Mouse (Mus musculus) neural tube, embryonic 14.5 days (tissue): ENCODE data around the gene Ubox5. TPM values are rescaled to one million over a fixed set of nuclear protein-coding genes. Genes with fewer than 3 reads are reported as not detected.
"Not testable (repeated sequence)": the region's sequence is repeated elsewhere in the genome, so short reads cannot be mapped to it uniquely, and the experiment has no call there.

Experiments
- ATAC-seq: fragments of 200-750 bp; cut with Nextera tagmentation; 2 replicates; pipeline ENCODE4 v1.8.0; 2017; ENCODE audit warnings: low read depth, mild to moderate bottlenecking, moderate TSS enrichment, moderate library complexity
- H3K27ac ChIP-seq: fragments of 300-500 bp; sonication (generic); 2 replicates; pipeline ENCODE4 v1.5.1; 2014; ENCODE audit warnings: low read depth, mild to moderate bottlenecking, control low read depth, low read length, moderate library complexity, mixed read lengths
- H3K27me3 ChIP-seq: fragments of 300-500 bp; sonication (generic); 2 replicates; pipeline ENCODE4 v1.6.1; 2014; ENCODE audit warnings: low read length; ENCODE audit not compliant: control insufficient read depth, insufficient read depth
- H3K36me3 ChIP-seq: fragments of 300-500 bp; sonication (generic); 2 replicates; pipeline ENCODE4 v1.6.1; 2014; ENCODE audit warnings: low read length, mixed read lengths; ENCODE audit not compliant: control insufficient read depth, insufficient read depth
- H3K4me1 ChIP-seq: fragments of 300-500 bp; sonication (generic); 2 replicates; pipeline ENCODE4 v1.6.1; 2014; ENCODE audit warnings: low read length; ENCODE audit not compliant: control insufficient read depth, insufficient read depth
- H3K4me2 ChIP-seq: fragments of 300-500 bp; sonication (generic); 2 replicates; pipeline ENCODE4 v1.6.1; 2014; ENCODE audit warnings: mild to moderate bottlenecking, low read depth, low read length, control low read depth
- H3K4me3 ChIP-seq: fragments of 300-500 bp; sonication (generic); 2 replicates; pipeline ENCODE4 v1.5.1; 2014; ENCODE audit warnings: low read depth, low read length, control low read depth, mixed read lengths
- H3K9ac ChIP-seq: fragments of 300-500 bp; sonication (generic); replicated peaks from 2 replicates; pipeline ENCODE4 v1.6.1; 2014; ENCODE audit warnings: low read depth, mild to moderate bottlenecking, control low read depth, low read length, mixed read lengths
- H3K9me3 ChIP-seq: fragments of 300-500 bp; sonication (generic); 2 replicates; pipeline ENCODE4 v1.6.1; 2016; ENCODE audit warnings: low read length; ENCODE audit not compliant: control insufficient read depth
- WGBS: fragments of 180-500 bp; shearing (Covaris S2); extraction: QIAGEN DNeasy Blood & Tissue Kit; methylation state at CpG from one replicate; pipeline ENCODE4 v1.1.7; 2014; 5-methylcytosine and 5-hydroxymethylcytosine counted together
- polyA plus RNA-seq: library from polyadenylated mRNA; unstranded; fragments of >200 nt; fragmentation: Nextera tagmentation; extraction: Ambion mirVana; gene quantifications from 2 replicates; pipeline ENCODE4 v1.2.1, GENCODE M21; 2014

The Ubox5 gene
- polyA plus RNA-seq, 1 experiment from 2014 or later: 11.3 TPM

DNA sequence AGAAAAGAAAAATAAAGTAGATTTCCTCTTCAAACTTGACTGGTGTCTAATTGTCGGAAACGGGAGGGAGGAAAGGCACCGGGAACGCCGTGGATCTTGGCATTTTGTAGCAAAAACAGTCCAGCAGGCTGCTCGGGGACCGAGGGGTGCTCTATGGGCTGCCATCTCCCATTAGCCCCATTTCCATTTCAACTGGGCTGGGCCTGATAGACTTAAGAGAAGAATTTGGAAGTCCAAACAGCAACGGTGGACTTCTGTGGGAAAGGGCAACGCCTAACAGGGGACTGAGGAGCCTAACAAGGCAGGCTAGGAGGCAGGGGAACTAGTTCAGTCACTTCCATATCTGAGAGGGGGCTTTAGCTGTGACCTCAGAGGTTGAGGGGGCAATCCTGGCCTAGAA lies 52.8 kb downstream of the Ubox5 start:
- Histone ChIP-seq H3K4me1 (0 out of 2 replicates have a peak, but pooled peaks cover 3% of the 10 kb centered on the region), H3K27me3 (peaks cover 42% of the 10 kb centered on the region), H3K4me2 (no peak overlapping the region; the same call in 1 of the 2 replicates), H3K9me3 (no peaks in the 10 kb centered on the region), H3K27ac (no peak overlapping the region), H3K36me3 (no peaks in the 10 kb centered on the region), H3K9ac (no peak overlapping the region), H3K4me3 (peak overlapping the region; percentile 19)
- ATAC-seq: no peak
- 1% methylated on average over 9 of the region's 9 CpGs for WGBS

DNA sequence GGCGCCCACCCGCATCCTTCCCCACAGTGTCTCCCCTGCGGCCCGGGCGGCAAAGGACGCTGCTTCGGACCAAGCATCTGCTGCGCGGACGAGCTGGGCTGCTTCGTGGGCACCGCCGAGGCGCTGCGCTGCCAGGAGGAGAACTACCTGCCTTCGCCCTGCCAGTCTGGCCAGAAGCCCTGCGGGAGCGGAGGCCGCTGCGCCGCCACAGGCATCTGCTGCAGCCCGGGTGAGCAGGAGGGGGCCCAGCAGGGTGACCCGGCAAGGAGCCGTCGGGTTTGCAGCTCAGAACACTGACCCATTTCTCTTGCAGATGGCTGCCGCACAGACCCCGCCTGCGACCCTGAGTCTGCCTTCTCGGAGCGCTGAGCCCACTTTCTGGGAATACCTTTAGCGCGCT lies 53.3 kb downstream of the Ubox5 start:
- H3K27me3 ChIP-seq: peaks cover 42% of the 10 kb centered on the region
- H3K4me2 ChIP-seq: peak overlapping the region; percentile 40
- not testable (repeated sequence) for ATAC-seq, H3K4me1 ChIP-seq, H3K9me3 ChIP-seq, H3K27ac ChIP-seq, H3K36me3 ChIP-seq
- 2% methylated on average over 29 of the region's 32 CpGs for WGBS
- 0 out of 2 replicates have a peak overlapping the region, but pooled peaks have one; percentile 7 for H3K9ac ChIP-seq
- H3K4me3 ChIP-seq: peak overlapping the region; percentile 19

DNA sequence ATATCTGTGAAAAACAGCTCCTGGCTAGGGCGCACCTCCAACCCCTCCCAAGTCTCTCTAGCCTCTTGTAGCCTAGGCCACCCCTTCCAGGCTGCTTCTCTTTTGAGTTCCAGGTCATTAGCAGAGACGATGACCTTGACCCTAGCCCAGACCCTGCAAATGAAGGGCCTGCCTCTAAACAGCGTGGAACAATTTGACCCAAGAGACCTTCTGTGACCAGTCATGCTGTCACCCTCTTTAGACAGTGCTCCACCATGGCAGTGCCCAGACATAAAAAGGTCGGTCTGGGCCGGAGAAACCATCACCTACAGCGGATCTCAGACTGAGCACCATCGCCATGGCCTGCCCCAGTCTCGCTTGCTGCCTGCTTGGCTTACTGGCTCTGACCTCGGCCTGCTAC lies 54.0 kb downstream of the Ubox5 start, which contains the start of gene Oxt:
Gene Oxt, plus strand, starts transcription at position 301 of the 400 bp plus-strand sequence.
- 0 out of 2 replicates have a peak within 1 kb of the TSS, but pooled peaks have one; percentile 7 for H3K9ac ChIP-seq

DNA sequence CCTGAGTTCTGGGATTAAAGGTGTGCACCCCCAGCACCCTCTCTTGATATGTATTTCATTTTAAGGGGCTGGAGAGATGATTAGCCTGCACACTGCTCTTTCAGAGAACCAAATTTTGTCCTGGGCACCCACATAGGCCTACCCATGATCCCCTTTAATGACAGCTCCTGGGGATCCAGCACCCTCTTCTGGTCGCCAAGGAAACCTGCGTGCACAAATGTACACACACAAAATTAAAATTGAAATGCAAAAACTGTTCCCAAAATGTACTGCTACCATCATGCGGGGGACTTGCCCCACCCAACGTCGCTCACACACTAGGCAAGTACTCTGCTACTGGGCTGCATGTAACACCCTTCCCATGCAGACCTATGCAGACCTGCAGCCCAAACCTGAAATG lies 54.9 kb downstream of the Ubox5 start:
- H3K27me3 ChIP-seq: peaks cover 37% of the 10 kb centered on the region
- WGBS: 83% methylated on average over 5 of the region's 5 CpGs
- no peak overlapping the region for H3K9ac ChIP-seq
- ATAC-seq: no peak
- no peak overlapping the region for H3K27ac ChIP-seq
- no peak overlapping the region for H3K4me2 ChIP-seq
- 0 out of 2 replicates have a peak, but pooled peaks cover 3% of the 10 kb centered on the region for H3K4me1 ChIP-seq
- no peak overlapping the region for H3K4me3 ChIP-seq
- H3K9me3 ChIP-seq: no peaks in the 10 kb centered on the region
- no peaks in the 10 kb centered on the region for H3K36me3 ChIP-seq

More for the DNA sequence above, 54.0 kb downstream of the Ubox5 start, which contains the start of gene Oxt:
- Histone ChIP-seq H3K4me2 (peak within 1 kb of the TSS; percentile 40), H3K27ac (no peak within 1 kb of the TSS), H3K27me3 (peaks cover 42% of the 10 kb centered on the region), H3K4me1 (0 out of 2 replicates have a peak, but pooled peaks cover 3% of the 10 kb centered on the region), H3K9me3 (no peaks in the 10 kb centered on the region), H3K4me3 (peak within 1 kb of the TSS; percentile 19), H3K36me3 (no peaks in the 10 kb centered on the region)
- WGBS: 44% methylated on average over 9 of the region's 9 CpGs
- no peak for ATAC-seq

DNA sequence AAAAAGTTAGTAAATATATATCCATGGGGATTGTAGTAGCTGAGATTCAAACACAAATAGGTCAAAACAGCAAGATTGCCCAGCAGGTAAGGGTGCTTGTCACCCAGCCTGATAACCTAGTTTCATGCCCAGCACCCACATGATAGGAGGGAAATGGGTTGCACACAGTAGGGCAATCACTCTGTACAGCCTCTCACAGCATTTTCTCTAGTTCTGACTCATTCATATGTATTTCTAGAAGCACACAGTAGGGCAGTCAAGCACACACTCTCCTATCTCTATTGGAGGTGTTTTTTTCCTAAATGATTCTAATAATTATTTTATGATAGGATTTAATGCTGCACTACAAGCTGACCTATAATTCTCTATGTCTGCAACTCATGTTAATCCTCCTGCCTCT lies 59.9 kb downstream of the Ubox5 start:
- Histone ChIP-seq H3K36me3 (peaks cover 12% of the 10 kb centered on the region), H3K4me1 (peaks cover 2% of the 10 kb centered on the region; the same call in 1 of the 2 replicates), H3K9me3 (no peaks in the 10 kb centered on the region), H3K9ac (no peak overlapping the region), H3K27ac (no peak overlapping the region), H3K4me2 (no peak overlapping the region), H3K4me3 (no peak overlapping the region), H3K27me3 (no peaks in the 10 kb centered on the region)
- no peak for ATAC-seq

DNA sequence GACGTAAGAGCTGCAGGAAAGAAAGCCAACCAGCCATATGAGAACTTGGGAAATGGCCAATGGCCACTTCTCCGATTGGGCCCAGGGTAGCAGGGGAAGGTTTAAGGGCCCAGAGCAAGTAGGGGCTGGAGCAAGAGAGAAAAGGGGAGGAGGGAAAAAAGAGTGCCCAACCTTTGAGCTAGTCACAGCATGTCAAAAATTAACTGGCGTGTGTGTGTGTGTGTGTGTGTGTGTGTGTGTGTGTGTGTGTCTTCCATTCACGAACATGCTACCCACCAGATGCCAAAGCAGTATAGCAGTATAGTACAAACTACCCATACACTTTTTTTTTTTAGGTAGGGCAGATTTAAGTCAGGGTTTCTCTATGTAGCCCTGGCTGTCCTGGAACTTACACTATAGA lies 60.9 kb downstream of the Ubox5 start:
- peaks cover 9% of the 10 kb centered on the region for H3K4me1 ChIP-seq
- ATAC-seq: no peak
- 74% methylated on average over 4 of the region's 4 CpGs for WGBS

DNA sequence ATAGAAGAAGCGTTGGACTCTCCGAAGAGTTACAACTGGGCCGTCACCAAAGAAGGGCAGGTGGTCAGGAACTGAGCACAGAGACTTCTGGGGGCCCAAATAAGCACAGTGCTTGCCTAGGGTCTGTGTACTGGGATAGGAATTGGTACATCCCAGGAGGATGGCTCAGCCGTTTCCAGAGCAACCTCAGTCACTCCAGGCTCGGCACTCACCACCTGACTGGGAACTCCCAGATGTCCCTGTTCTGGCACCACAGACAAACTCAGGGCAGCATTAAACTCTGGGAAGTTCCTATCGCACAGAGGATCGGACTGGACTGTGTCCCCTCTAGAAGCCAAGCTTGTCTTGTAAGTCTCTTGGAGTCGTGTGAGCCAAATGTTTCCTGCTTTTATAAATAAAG lies 64.9 kb downstream of the Ubox5 start:
- peaks cover 12% of the 10 kb centered on the region for H3K36me3 ChIP-seq
- H3K27ac ChIP-seq: no peak overlapping the region
- no peak for ATAC-seq
- WGBS: 87% methylated on average over 8 of the region's 8 CpGs
- no peaks in the 10 kb centered on the region for H3K27me3 ChIP-seq
- no peak overlapping the region for H3K9ac ChIP-seq
- peak overlapping the region; percentile 91; the same call in 1 of the 2 replicates for H3K4me3 ChIP-seq
- peaks cover 9% of the 10 kb centered on the region for H3K4me1 ChIP-seq
- no peaks in the 10 kb centered on the region for H3K9me3 ChIP-seq
- peak overlapping the region; percentile 73; the same call in 1 of the 2 replicates for H3K4me2 ChIP-seq

More for the DNA sequence above, 60.9 kb downstream of the Ubox5 start:
- H3K9ac ChIP-seq: no peak overlapping the region
- H3K27ac ChIP-seq: no peak overlapping the region
- H3K4me2 ChIP-seq: no peak overlapping the region
- H3K4me3 ChIP-seq: no peak overlapping the region
- no peaks in the 10 kb centered on the region for H3K27me3 ChIP-seq
- H3K36me3 ChIP-seq: peaks cover 12% of the 10 kb centered on the region
- H3K9me3 ChIP-seq: no peaks in the 10 kb centered on the region

DNA sequence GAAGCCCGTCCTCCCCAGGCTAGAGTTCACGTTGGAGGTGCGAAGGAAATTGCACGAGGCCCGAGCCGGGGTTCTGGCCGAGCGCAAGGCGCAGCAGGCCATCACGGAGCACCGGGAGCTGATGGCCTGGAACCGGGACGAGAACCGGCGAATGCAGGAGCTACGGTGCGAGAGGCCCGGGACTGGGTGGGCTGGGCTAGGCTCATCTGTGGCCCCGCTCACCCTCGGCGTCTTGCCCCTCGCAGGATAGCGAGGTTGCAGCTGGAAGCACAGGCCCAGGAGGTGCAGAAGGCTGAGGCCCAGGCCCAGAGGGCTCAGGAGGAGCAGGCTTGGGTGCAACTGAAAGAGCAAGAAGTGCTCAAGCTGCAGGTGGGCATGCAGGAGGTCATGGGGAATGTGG lies 65.8 kb downstream of the Ubox5 start:
- ATAC-seq: peak; percentile 18
- peaks cover 9% of the 10 kb centered on the region for H3K4me1 ChIP-seq
- no peaks in the 10 kb centered on the region for H3K27me3 ChIP-seq
- peaks cover 12% of the 10 kb centered on the region for H3K36me3 ChIP-seq
- H3K9ac ChIP-seq: peak overlapping the region; percentile 86
- H3K4me3 ChIP-seq: peak overlapping the region; percentile 91
- WGBS: 0% methylated on average over 22 of the region's 23 CpGs
- H3K9me3 ChIP-seq: no peaks in the 10 kb centered on the region
- H3K4me2 ChIP-seq: peak overlapping the region; percentile 73
- H3K27ac ChIP-seq: no peak overlapping the region

DNA sequence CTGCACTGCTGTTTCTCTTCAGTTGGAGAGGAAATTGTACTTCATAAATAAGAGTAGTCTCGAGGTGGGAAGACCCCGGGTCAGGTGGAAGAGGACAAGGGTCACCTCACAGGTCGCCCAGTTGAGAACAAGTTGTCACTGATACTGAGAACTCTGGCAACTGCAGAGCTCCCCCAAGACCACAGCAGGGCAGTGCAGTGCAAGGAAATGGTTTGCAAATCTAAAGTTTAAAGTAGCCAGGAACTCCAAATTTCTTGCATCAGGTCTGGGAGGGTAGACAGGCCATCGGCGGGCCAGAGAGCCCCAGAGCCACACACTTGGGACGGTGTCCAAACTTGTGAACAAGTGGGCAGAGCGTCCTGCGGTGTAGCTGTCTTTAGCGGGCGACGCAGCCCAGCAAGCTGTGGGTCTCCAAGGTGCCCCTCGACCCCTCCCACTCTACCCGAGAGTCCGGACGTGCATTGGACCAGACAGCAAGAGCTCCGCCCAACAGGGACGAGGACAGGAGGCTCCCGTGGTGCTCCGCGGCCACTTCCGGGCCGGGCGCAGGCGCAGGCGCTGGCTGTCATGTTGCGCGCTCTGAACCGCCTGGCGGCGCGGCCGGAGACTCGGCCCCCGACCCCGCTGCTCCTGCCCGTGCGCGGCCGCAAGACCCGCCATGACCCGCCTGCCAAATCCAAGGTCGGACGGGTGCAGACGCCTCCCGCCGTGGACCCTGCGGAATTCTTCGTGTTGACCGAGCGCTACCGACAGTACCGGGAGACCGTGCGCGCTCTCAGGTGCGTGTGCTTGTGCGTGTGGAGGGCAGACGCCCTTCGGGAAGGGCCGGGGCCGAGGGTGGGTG lies 66.4 kb downstream of the Ubox5 start, which contains the start of gene Mrps26:
Gene Mrps26, plus strand, starts transcription at position 531 of the 844 bp plus-strand sequence.
- H3K27me3 ChIP-seq: no peaks in the 10 kb centered on the region
- peaks cover 9% of the 10 kb centered on the region for H3K4me1 ChIP-seq
- peak within 1 kb of the TSS; percentile 48 for H3K27ac ChIP-seq
- ATAC-seq: peak; percentile 99
- H3K9me3 ChIP-seq: no peaks in the 10 kb centered on the region
- H3K36me3 ChIP-seq: peaks cover 12% of the 10 kb centered on the region
- 1% methylated on average over 61 of the region's 61 CpGs for WGBS
- H3K4me2 ChIP-seq: peak within 1 kb of the TSS; percentile 73
- H3K9ac ChIP-seq: peak within 1 kb of the TSS; percentile 86
- H3K4me3 ChIP-seq: peak within 1 kb of the TSS; percentile 91
